Mouse (Mus musculus) kidney, adult 2 months (tissue): ENCODE measurements around the gene Sdk2.

Source experiments
- CTCF ChIP-seq: fragments of 200-500 bp; conservative IDR thresholded peaks from 2 replicates; pipeline ENCODE4 v1.5.1; 2011; ENCODE audit warnings: low read depth, mild to moderate bottlenecking, control low read depth, low read length, moderate library complexity, mixed read lengths; ENCODE audit not compliant: insufficient read depth, insufficient read length
- POLR2A ChIP-seq: fragments of 200-500 bp; IDR thresholded peaks from one replicate; pipeline ENCODE4 v1.6.1; 2011; ENCODE audit warnings: low read depth, low read length, control low read depth

GRCm38 (mm10) chr11:113778733-113779679, 287.8 kb downstream of the Sdk2 start:
- TF ChIP-seq CTCF (no peak), POLR2A (no peak)
